Mouse (Mus musculus) hindbrain, embryonic 13.5 days (tissue): Measurements from ENCODE around the gene Csk. TPM values are rescaled to one million over a fixed set of nuclear protein-coding genes. Genes with fewer than 3 reads are reported as not detected.
A peak's percentile ranks its signal among the peaks of the same experiment; 100 is the strongest.

ENCODE experiments used
- ATAC-seq: fragments of 200-750 bp; cut with Nextera tagmentation; 2 replicates; pipeline ENCODE4 v1.8.0; 2017; ENCODE audit warnings: moderate TSS enrichment; ENCODE audit not compliant: low FRiP score
- H3K27ac ChIP-seq: fragments of 300-500 bp; sonication (generic); 2 replicates; pipeline ENCODE4 v1.5.1; 2015; ENCODE audit warnings: inconsistent platforms, mild to moderate bottlenecking, moderate library complexity
- H3K27me3 ChIP-seq: fragments of 300-500 bp; sonication (generic); 2 replicates; pipeline ENCODE4 v1.6.1; 2015; ENCODE audit warnings: mild to moderate bottlenecking, inconsistent platforms
- H3K36me3 ChIP-seq: fragments of 300-500 bp; sonication (generic); 2 replicates; pipeline ENCODE4 v1.6.1; 2015; ENCODE audit warnings: mild to moderate bottlenecking, inconsistent platforms
- H3K4me1 ChIP-seq: fragments of 300-500 bp; sonication (generic); replicated peaks from 2 replicates; pipeline ENCODE4 v1.6.1; 2015; ENCODE audit warnings: inconsistent platforms
- H3K4me2 ChIP-seq: fragments of 300-500 bp; sonication (generic); 2 replicates; pipeline ENCODE4 v1.6.1; 2015; ENCODE audit warnings: inconsistent platforms, mild to moderate bottlenecking, moderate library complexity
- H3K4me3 ChIP-seq: fragments of 300-500 bp; sonication (generic); 2 replicates; pipeline ENCODE4 v1.5.1; 2015; ENCODE audit warnings: mild to moderate bottlenecking, inconsistent platforms
- H3K9ac ChIP-seq: fragments of 300-500 bp; sonication (generic); 2 replicates; pipeline ENCODE4 v1.6.1; 2015; ENCODE audit warnings: mild to moderate bottlenecking, inconsistent platforms
- H3K9me3 ChIP-seq: fragments of 300-500 bp; sonication (generic); 2 replicates; pipeline ENCODE4 v1.6.1; 2016; ENCODE audit warnings: inconsistent platforms
- WGBS: fragments of 180-500 bp; shearing (Covaris S2); methylation state at CpG from one replicate; pipeline ENCODE4 v1.1.7; 2015; 5-methylcytosine and 5-hydroxymethylcytosine counted together
- polyA plus RNA-seq: library from polyadenylated mRNA; unstranded; fragments of >200 nt; fragmentation: Nextera tagmentation; extraction: Ambion mirVana; gene quantifications from 2 replicates; pipeline ENCODE4 v1.2.1, GENCODE M21; 2015

Gene Csk
- polyA plus RNA-seq, 1 experiment from 2014 or later: 45.0 TPM

DNA sequence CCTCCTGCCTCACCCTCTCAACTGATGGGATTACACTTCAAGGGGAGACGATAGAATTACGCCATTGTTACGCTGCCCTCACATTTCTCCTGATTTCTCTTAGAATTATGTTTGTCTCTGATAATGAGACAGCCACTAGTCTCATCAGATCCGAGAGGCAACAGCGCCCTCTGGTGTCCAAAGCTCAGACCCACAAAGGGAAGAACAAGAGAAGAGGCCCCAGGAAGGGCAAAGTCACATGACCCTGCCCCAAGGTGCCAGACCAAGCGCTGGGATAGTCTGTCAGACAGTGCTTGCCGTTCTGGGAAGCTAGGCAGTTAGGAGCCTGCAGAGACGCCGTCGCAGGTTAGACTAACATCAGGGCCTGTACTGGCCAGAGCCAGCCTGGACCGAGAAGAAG is 2.3 kb upstream of the Csk start:
- no peaks in the 10 kb centered on the region for H3K36me3 ChIP-seq
- peak overlapping the region; percentile 41 for H3K4me2 ChIP-seq
- no peak overlapping the region for H3K4me3 ChIP-seq
- H3K4me1 ChIP-seq: peaks cover 21% of the 10 kb centered on the region
- peak; percentile 79 for ATAC-seq
- H3K9me3 ChIP-seq: no peaks in the 10 kb centered on the region
- WGBS: 2% methylated on average over 11 of the region's 11 CpGs
- peak overlapping the region; percentile 58; the same call in 1 of the 2 replicates for H3K9ac ChIP-seq
- peaks cover 17% of the 10 kb centered on the region; the same call in 1 of the 2 replicates for H3K27me3 ChIP-seq
- H3K27ac ChIP-seq: no peak overlapping the region

DNA sequence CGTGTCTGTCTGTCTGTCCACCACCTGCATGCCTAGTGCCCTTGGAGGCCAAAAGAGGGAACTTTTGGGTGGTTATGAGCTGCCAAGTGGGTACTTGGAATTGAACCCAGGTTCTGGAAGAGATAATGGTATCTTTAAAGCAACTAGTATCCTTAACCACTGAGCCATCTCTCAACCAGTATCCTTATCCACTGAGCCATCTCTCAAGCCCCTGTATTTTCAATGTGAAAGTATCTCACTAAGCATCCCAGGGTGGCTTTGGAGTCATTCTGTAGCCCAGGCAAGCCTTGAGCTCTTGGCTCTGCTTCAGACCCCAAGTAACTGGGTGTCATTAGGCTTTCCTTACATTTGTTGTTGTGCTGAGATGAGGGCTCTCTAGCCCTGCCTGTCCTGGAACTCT is 1.5 kb upstream of the Csk start:
- Histone ChIP-seq H3K36me3 (no peaks in the 10 kb centered on the region), H3K4me2 (no peak overlapping the region), H3K27me3 (peaks cover 17% of the 10 kb centered on the region; the same call in 1 of the 2 replicates), H3K4me1 (peaks cover 26% of the 10 kb centered on the region), H3K27ac (no peak overlapping the region), H3K9ac (no peak overlapping the region), H3K9me3 (no peaks in the 10 kb centered on the region), H3K4me3 (no peak overlapping the region)
- no peak for ATAC-seq
- 95% methylated on average over 1 of the region's 1 CpGs for WGBS

DNA sequence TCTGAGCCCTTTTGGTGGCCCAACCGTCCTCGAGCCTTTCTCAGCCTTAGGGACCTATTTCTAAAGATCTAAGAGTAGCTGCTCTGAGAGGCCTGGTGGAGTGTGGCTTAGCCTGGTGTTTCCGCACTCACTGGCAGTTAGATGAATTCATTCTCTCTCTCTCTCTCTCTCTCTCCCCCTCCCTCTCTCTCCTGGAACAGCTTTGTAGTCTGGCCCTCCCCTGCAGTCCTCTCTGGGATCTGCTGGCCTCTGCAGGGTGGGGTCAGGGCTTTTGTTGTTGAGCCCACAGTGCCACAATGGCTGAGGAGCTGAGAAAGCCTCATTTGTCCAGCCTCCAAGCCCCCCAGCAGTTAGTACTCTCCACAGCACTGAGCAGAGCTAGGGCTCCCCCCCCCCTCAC is 576 bp downstream of the Csk start:
- ATAC-seq: no peak
- no peaks in the 10 kb centered on the region for H3K9me3 ChIP-seq
- no peaks in the 10 kb centered on the region for H3K36me3 ChIP-seq
- H3K9ac ChIP-seq: 0 out of 2 replicates have a peak overlapping the region, but pooled peaks have one; percentile 10
- H3K4me1 ChIP-seq: peaks cover 26% of the 10 kb centered on the region
- no peak overlapping the region for H3K27ac ChIP-seq
- no peak overlapping the region for H3K4me3 ChIP-seq
- 10% methylated on average over 3 of the region's 3 CpGs for WGBS
- H3K27me3 ChIP-seq: peaks cover 17% of the 10 kb centered on the region; the same call in 1 of the 2 replicates
- H3K4me2 ChIP-seq: no peak overlapping the region

DNA sequence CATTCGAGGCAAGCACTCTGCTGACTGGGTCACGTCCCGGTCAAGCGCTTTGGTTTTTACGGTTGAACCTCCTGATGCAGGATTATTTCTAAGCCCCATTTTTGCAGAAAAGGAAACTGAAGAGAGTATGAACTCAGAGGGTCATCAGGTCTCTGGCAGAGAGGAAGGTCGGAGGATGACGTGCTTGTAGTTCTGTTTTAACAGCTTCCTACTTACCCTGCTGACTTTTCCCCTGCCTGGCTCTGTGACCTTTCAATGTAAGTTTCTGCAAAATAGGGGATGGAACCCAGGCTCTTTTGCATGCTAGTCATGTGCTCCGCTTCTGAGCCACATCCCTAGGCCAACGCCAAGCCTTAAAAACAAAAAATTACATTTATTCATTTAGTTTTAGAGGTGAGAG is 1.1 kb downstream of the Csk start:
- peaks cover 17% of the 10 kb centered on the region; the same call in 1 of the 2 replicates for H3K27me3 ChIP-seq
- H3K9ac ChIP-seq: no peak overlapping the region
- no peaks in the 10 kb centered on the region for H3K36me3 ChIP-seq
- WGBS: 65% methylated on average over 9 of the region's 9 CpGs
- H3K4me1 ChIP-seq: peaks cover 26% of the 10 kb centered on the region
- no peak for ATAC-seq
- no peak overlapping the region for H3K4me2 ChIP-seq
- H3K4me3 ChIP-seq: no peak overlapping the region
- H3K27ac ChIP-seq: no peak overlapping the region
- H3K9me3 ChIP-seq: no peaks in the 10 kb centered on the region

DNA sequence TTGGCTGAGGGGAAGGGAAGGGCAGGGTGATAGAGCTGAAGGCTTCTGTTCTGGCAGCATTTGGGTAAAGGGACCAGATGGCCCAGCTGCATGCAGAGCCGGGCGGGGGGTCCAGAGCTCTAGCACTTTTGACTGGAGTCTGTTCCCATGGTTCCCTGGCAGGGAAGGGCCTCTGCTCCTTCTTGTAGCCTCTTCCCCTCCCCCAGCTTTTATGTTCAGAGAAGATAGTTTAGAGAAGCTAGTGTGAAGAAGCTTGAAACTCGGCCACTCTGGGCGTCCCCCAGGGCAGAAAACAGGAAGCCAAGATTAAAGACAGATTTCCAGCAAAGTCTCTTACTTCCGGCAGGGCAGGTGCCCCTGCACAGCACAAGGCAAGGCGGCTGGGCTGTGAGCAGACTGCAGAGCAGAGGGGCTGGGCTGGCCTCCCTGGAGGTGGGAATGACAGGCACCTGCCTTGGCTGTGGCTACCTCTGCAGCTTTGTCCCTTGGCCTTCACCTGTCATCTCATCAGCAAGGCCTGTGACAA is 2.6 kb downstream of the Csk start:
- ATAC-seq: no peak
- H3K27ac ChIP-seq: 0 out of 2 replicates have a peak overlapping the region, but pooled peaks have one; percentile 13
- peak overlapping the region; percentile 55; the same call in 1 of the 2 replicates for H3K9ac ChIP-seq

DNA sequence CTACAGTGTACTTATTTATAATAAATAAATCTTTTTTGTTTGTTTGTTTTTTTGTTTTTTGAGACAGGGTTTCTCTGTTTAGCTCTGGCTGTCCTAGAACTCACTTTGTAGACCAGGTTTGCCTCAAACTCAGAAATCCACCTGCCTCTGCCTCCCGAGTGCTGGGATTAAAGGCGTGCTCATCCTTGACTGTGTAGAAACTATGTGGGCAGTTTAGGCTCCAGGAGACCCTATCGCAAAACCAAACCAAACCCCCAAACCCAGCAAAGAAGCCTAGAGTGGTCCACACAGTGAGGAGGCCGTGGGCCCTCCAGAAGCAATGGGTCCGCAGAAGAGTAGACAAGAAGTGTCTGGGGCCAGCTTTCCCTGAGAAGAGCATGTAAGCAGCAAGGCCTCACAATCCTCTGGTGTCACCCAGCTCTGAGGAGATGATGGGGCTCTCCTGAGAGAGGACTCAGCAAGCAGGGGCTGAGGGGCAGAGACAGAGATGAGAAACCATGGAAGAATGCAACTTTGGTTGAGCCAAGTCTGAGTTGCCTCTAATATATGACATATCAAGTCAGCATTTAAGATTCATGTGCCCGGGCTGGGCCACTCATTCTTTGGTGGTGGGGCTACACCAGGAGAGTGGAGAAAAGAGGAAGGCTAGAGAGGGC is 3.2 kb downstream of the Csk start:
- H3K4me1 ChIP-seq: peaks cover 27% of the 10 kb centered on the region
- no peak overlapping the region for H3K4me3 ChIP-seq
- peaks cover 17% of the 10 kb centered on the region; the same call in 1 of the 2 replicates for H3K27me3 ChIP-seq
- H3K4me2 ChIP-seq: no peak overlapping the region
- H3K36me3 ChIP-seq: no peaks in the 10 kb centered on the region
- no peak for ATAC-seq
- 97% methylated on average over 6 of the region's 6 CpGs for WGBS
- no peaks in the 10 kb centered on the region for H3K9me3 ChIP-seq
- no peak overlapping the region for H3K27ac ChIP-seq
- H3K9ac ChIP-seq: no peak overlapping the region

More for the DNA sequence above, 2.6 kb downstream of the Csk start:
- Histone ChIP-seq H3K4me1 (peaks cover 25% of the 10 kb centered on the region), H3K4me3 (no peak overlapping the region), H3K4me2 (no peak overlapping the region), H3K36me3 (no peaks in the 10 kb centered on the region), H3K27me3 (peaks cover 17% of the 10 kb centered on the region; the same call in 1 of the 2 replicates), H3K9me3 (no peaks in the 10 kb centered on the region)
- WGBS: 35% methylated on average over 6 of the region's 6 CpGs

DNA sequence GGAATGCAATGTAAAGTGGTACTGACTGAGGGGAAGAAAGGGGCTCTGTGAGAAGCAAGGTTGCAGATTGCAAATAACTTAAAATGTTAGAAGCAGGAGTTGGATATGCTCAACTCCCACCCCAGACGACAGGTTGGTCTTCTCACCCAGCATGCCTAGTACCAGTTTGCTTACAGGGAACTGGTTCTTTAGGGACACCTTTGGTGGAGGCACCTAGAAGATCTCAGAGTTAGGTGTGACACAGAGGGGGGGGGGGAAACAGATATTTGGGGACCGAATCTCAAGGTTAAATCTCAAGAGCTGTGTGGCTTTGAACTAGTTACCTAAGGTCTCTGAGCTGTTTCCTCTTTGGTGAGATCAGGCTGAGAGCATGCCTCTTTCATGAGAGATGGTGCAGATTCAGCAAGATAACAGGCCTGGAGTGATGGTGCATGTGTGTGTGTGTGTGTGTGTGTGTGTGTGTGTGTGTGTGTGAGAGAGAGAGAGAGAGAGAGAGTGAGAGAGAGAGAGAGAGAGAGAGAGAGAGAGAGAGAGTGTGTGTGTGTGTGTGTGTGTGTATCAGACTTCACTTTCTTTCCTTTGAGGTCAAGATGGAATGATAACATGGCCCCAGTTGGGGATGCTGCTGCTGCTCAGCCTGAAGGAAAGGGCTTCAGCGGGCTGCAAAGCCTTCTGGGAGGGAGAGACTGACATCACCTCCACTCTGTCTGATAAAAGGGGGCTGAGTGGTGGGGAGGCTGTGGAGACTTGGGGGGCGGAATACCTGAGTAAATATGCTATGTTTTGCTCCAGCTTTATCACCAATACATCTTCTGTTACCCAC is 5.9 kb downstream of the Csk start:
- no peak overlapping the region for H3K27ac ChIP-seq
- peaks cover 37% of the 10 kb centered on the region for H3K4me1 ChIP-seq
- ATAC-seq: no peak
- no peak overlapping the region for H3K9ac ChIP-seq
- H3K4me3 ChIP-seq: no peak overlapping the region
- H3K4me2 ChIP-seq: no peak overlapping the region
- H3K27me3 ChIP-seq: no peaks in the 10 kb centered on the region
- H3K36me3 ChIP-seq: no peaks in the 10 kb centered on the region; the same call in 1 of the 2 replicates
- no peaks in the 10 kb centered on the region for H3K9me3 ChIP-seq
- WGBS: 86% methylated on average over 4 of the region's 4 CpGs

DNA sequence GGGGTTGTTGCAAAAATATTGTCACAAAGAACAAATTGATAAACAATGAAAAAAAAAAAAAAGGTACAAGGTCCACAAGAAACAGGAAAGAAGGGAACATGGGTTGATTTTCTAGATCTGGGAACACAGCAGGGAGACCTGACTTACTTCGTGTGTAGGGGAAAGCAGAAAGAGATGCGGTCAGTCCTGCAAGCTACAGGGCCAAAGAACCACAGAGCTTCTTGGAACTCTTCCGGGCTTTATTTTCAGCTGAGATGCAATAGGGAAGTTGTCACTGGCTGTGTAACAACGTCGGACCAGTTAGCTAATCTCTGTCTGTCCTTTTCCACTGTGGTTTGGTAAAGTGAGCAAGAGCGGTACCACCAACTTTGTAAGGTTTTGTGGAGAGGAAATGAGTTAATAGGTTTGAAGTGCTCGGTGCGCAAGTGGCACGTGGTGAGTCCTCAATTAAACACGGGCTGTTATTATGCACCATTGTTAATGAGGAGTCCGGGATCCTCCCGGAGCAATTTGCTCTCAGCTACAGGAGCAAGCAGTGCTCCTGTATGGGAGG is 6.8 kb downstream of the Csk start:
- no peak overlapping the region for H3K9ac ChIP-seq
- no peak overlapping the region for H3K4me3 ChIP-seq
- peaks cover 46% of the 10 kb centered on the region for H3K4me1 ChIP-seq
- H3K4me2 ChIP-seq: no peak overlapping the region
- 74% methylated on average over 12 of the region's 12 CpGs for WGBS
- no peak overlapping the region for H3K27ac ChIP-seq
- H3K27me3 ChIP-seq: no peaks in the 10 kb centered on the region
- H3K9me3 ChIP-seq: no peaks in the 10 kb centered on the region
- ATAC-seq: no peak
- peaks cover 9% of the 10 kb centered on the region for H3K36me3 ChIP-seq

DNA sequence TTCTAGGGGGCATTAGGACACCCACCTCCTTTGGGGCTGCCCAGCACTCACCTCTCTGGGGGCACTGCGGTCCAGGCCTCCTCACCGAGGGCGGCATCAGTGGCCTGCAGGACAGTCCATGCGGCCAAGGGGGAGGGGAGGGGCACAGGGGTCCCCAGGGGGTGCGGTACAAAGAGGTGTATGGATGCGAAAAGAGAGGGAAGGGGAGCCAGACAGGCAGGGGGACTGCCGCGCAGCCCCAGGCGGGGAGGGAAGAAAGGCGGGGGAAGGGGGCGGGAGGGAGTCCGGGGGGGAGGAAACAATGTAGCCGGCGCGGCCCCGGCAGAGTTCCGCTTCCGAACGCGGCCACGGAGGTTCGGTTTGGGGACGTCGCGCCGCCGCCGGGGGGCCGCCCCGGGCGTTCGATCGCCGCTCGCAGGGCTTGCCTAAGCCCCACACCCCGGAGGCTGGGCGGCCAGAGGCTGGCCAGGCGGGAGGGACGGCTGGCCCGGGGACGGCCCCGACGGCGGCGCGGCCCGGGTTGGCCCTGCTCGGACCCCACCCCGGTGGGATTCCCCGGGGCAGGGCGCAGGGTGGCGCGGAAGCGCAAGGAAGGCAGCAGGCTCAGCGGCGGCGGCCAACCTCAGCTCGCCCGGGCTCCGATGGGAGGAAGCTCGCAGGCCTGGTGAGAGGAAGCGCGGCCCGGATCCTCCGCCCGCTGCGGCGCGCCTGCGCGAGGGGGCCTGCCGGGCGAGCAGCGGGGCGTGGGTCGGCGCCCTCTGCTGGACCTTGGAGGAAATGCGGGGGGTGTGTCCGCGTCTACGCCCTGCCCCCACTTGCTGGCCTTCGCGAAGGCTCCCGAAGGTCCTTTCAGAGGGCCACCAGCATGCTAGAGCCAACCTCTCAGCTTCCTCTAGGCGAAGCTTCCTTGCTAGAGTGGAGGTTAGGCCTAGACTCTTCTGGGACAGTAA is 8.2 kb downstream of the Csk start:
- H3K9ac ChIP-seq: peak overlapping the region; percentile 99
- H3K9me3 ChIP-seq: no peaks in the 10 kb centered on the region
- peak overlapping the region; percentile 98 for H3K4me2 ChIP-seq
- H3K27ac ChIP-seq: peak overlapping the region; percentile 97
- H3K36me3 ChIP-seq: peaks cover 11% of the 10 kb centered on the region
- no peaks in the 10 kb centered on the region for H3K27me3 ChIP-seq
- peak overlapping the region; percentile 96 for H3K4me3 ChIP-seq
- peaks cover 49% of the 10 kb centered on the region for H3K4me1 ChIP-seq
- under 1% methylated on average over 72 of the region's 85 CpGs for WGBS
- peak; percentile 90 for ATAC-seq

DNA sequence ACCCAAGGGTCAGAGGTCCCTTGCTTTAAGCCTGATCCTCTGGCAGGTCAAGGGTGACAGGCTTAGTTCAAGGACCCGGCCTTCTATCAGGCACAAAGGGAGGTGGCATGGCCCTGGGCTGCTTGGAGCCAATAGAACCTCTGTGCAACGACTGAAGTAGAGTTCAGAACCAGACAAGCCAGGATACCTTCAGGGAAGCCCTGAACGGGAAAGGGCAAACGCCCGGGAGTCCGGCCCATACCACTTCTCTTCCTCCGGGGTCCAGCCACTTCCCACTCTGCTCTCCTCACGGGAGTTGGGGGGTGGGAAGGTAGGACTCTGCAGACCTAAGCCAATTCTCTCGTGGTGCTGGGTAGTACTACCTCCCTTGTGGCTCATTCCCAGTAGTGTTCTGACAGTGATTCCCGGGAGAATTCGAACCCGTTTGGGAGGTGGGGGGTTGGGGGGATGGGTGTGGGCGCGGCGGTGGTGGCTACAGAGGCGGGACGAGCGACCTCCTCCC is 8.9 kb downstream of the Csk start:
- WGBS: under 1% methylated on average over 18 of the region's 18 CpGs
- ATAC-seq: peak; percentile 34
- peaks cover 56% of the 10 kb centered on the region for H3K4me1 ChIP-seq

DNA sequence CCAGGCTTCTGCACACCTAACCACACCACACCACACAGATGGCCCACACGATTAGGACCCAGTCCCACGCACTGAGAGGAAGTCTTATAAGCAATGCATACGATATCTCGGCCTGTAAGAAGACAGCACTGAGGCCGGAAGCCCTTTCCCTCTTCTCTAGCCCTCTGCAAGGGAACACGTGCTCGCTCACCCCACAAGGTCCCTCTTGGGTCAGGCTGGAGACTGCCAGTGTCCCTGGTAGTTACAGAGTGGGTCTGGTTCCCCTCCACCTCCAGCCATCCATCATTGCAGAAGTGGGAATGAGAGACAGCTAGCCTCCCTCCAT is 9.6 kb downstream of the Csk start:
- peaks cover 11% of the 10 kb centered on the region for H3K36me3 ChIP-seq
- peak overlapping the region; percentile 98 for H3K4me2 ChIP-seq
- no peaks in the 10 kb centered on the region for H3K9me3 ChIP-seq
- H3K27me3 ChIP-seq: no peaks in the 10 kb centered on the region
- H3K9ac ChIP-seq: peak overlapping the region; percentile 99
- ATAC-seq: no peak
- H3K4me3 ChIP-seq: peak overlapping the region; percentile 96
- H3K27ac ChIP-seq: 0 out of 2 replicates have a peak overlapping the region, but pooled peaks have one; percentile 30
- WGBS: 63% methylated on average over 7 of the region's 7 CpGs
- H3K4me1 ChIP-seq: peaks cover 63% of the 10 kb centered on the region

More for the DNA sequence above, 8.9 kb downstream of the Csk start:
- peaks cover 11% of the 10 kb centered on the region for H3K36me3 ChIP-seq
- H3K27ac ChIP-seq: peak overlapping the region; percentile 97
- H3K9ac ChIP-seq: peak overlapping the region; percentile 99
- no peaks in the 10 kb centered on the region for H3K9me3 ChIP-seq
- peak overlapping the region; percentile 96 for H3K4me3 ChIP-seq
- no peaks in the 10 kb centered on the region for H3K27me3 ChIP-seq
- peak overlapping the region; percentile 98 for H3K4me2 ChIP-seq
